Mouse (Mus musculus): ENCODE data around the gene Myo9a. TPM values are rescaled to one million over a fixed set of nuclear protein-coding genes. Genes with fewer than 3 reads are reported as not detected.

Myo9a gene
- total RNA-seq (2023), result 10 to 100 TPM; 14.6 to 21.0 TPM

DNA sequence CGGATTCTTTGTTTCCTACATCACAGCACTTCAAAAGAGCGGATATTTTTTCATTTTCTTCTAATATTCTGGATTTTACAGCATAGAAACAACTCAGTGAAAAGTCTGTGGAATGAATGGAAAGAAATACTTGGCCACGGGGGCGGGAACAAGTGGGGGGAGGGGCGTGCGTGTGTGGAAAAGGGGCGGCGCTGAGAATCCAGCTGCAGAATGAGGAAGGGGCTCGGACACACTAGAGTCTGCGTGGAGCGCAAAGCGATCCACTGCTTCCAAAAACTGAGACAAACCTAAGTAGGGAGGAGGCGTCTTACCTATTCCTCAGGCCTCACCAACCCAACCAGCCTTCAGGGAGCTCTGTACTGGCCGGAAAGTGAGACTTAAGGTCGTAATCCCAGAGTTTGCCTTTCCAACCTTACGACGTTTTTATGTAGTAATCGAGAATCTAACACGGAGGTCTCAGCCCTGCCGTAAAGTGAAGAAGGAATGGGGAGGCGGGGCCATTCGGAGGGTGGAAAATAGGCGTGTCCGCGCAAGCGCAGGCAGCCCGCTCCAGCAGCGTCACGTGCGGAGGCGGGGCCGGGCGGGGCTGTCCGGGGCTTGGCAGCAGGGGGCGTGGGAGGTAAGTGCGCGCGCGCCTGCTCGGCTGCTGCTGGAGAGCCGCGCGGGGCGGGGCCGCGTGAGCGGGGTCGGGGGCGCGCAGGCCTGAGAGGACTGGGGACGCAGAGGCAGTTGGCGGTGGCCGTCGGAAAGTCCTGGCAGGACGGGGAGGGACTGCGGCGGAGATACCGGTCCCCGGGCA is at the start of gene Myo9a, which contains the start of gene Senp8:
Gene Myo9a, plus strand, starts transcription at position 630 of the 799 bp plus-strand sequence.
Gene Senp8, minus strand, starts transcription at position 444 of the 799 bp plus-strand sequence.

DNA sequence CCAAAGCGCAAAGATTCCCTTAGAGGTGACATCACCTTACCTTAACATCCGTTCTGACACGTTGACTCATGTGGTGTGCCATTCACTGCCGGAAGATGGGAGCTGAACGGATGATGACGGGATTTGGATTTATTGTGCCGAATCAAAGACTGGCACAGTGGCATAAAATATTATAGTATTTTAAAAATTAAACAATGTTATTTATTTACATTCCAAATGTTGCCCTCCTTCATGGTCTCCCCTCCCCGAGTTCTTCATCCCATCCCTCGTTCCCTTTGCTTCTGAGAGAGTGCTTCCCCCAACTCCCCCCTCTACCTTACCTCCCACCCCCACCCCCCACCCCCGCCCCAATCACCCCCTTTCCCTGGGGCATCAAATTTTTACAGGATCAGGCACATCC is 209.9 kb downstream of the Myo9a start, which contains the start of gene Nr2e3:
Gene Nr2e3, minus strand, starts transcription at position 101 of the 400 bp plus-strand sequence.

Other genes starting within 250 kb of the Myo9a start
- gene Hexa, start 211.4 kb upstream of the Myo9a start, total RNA-seq (2023), result 10 to 100 TPM; 49.1 to 50.7 TPM
- gene Tmem202, start 211.0 kb upstream of the Myo9a start, total RNA-seq (2023), result 1 to 10 TPM; 2.3 to 3.3 TPM
- not detected for gene Celf6, start 173.0 kb upstream of the Myo9a start, total RNA-seq (2023)
- 10 to 100 TPM; 66.1 to 66.8 TPM for gene Parp6, start 133.6 kb upstream of the Myo9a start, total RNA-seq (2023)
- 100 to 1,000 TPM; 336 to 357 TPM for gene Pkm, start 94.5 kb upstream of the Myo9a start, total RNA-seq (2023)
- not detected for gene Gramd2, start 70.8 kb upstream of the Myo9a start, total RNA-seq (2023)
- 1 to 10 TPM; 1.8 to 2.4 TPM for gene Senp8, start 186 bp upstream of the Myo9a start, total RNA-seq (2023)
- gene Nr2e3, start 209.8 kb downstream of the Myo9a start, total RNA-seq (2023), result not detected

All from T-cell, adult 66 days (primary cell).